21 mouse cellular contexts compared by ENCODE assay signal in genomic region chr1:69542546-69542945, GRCm38 (mm10).
A peak's percentile ranks its signal among the peaks of the same experiment; 100 is the strongest.
DNase-seq lines count a peak whose midpoint lies in the region; ATAC-seq and TF ChIP-seq lines count a peak whose summit lies in the region.
"Had no signal": no experiment of that assay in that cellular context is flagged by ENCODE, and none has a peak within 500 bp of the region (broad histone marks: within the 10 kb centered on the region; RNA-seq: fewer than 3 reads in every experiment).

No protein-coding gene starts in this region.

- no peaks in the 10 kb centered on the region for H3K27me3 ChIP-seq in MEL (ENCODE audit: control insufficient read depth in 1 of 2, insufficient read depth in 2 of 2, low read length in 2 of 2)
- H3K27me3 ChIP-seq in liver, embryonic 15.5 days = no peaks in the 10 kb centered on the region
- H3K27me3 ChIP-seq: embryonic facial prominence, embryonic 13.5 days; heart, embryonic 15.5 days had no signal

- TF ChIP-seq CTCF in MEL (IDR thresholded peaks at IDR 0.05 in 2 of 3, conservative IDR thresholded peaks at IDR 0.05 in 1 of 3; ENCODE audit: control insufficient read depth in 1 of 3, insufficient read depth in 1 of 3, low read depth in 2 of 3, low read length in 3 of 3, poor library complexity in 1 of 3, severe bottlenecking in 1 of 3) = no peak

- intact Hi-C loops in gastrocnemius, postnatal 14 days (cut with DNase I; ENCODE audit: low total_unique reads) = no loop called here

- no peak for TF ChIP-seq POLR2A in MEL (IDR thresholded peaks at IDR 0.05; ENCODE audit: control insufficient read depth in 1 of 2, insufficient read depth in 1 of 2, low read depth in 1 of 2, low read length in 2 of 2, poor library complexity in 1 of 2)

- no peak overlapping the region for H3K4me2 ChIP-seq in liver, embryonic 15.5 days
- H3K4me2 ChIP-seq: embryonic facial prominence, embryonic 13.5 days; heart, embryonic 11.5 days; heart, embryonic 15.5 days; hindbrain, embryonic 14.5 days had no signal

- H3K4me3 ChIP-seq in MEL (ENCODE audit: control insufficient read depth in 1 of 2, insufficient read depth in 1 of 2, low read depth in 2 of 2, low read length in 2 of 2) = no peak overlapping the region
- no peak overlapping the region for H3K4me3 ChIP-seq in liver, embryonic 15.5 days (replicated peaks)
- H3K4me3 ChIP-seq: embryonic facial prominence, embryonic 13.5 days; forebrain, embryonic 10.5 days; heart, adult 2 months; heart, embryonic 15.5 days; hindbrain, embryonic 10.5 days had no signal

- H3K79me2 ChIP-seq in MEL (ENCODE audit: control insufficient read depth, insufficient read depth, low read length, poor library complexity) = no peaks in the 10 kb centered on the region

- TF ChIP-seq RAD21 in MEL (IDR thresholded peaks at IDR 0.05; ENCODE audit: low read depth, low read length) = no peak

- peak; percentile 47 for DNase-seq in MEL (ENCODE audit: low read depth, low spot score)
- peak; percentile 66 for DNase-seq in induced T-regulatory cell, adult 2 months (ENCODE audit: low read depth)
- no peak for DNase-seq in urinary bladder, postnatal 14 days (ENCODE audit: low spot score)
- DNase-seq in cerebellum, adult 11-12 months = no peak
- no peak for DNase-seq in gastrocnemius, postnatal 14 days
- DNase-seq: adrenal gland, postnatal 10 days; cerebellum, adult 11 months; cerebellum, adult 9-10 months; cerebellum, postnatal 25 days; gastrocnemius, postnatal 10 days; heart, adult 2 months had no signal

- H3K4me1 ChIP-seq in MEL (ENCODE audit: control insufficient read depth in 1 of 2, insufficient read depth in 2 of 2, low read length in 2 of 2) = peaks cover 34% of the 10 kb centered on the region in 2 experiments
- H3K4me1 ChIP-seq in liver, embryonic 15.5 days (replicated peaks) = peaks cover 44% of the 10 kb centered on the region
- H3K4me1 ChIP-seq: embryonic facial prominence, embryonic 13.5 days had no signal

- WGBS in liver, embryonic 15.5 days (ENCODE audit: insufficient replicate concordance) = 43% methylated on average over 3 of the region's 3 CpGs

- peak; percentile 90 to 91 for TF ChIP-seq EP300 in MEL (IDR thresholded peaks at IDR 0.05; ENCODE audit: low read depth in 1 of 2, low read length in 2 of 2)

- H3K9ac ChIP-seq in MEL (ENCODE audit: control insufficient read depth, low read depth, low read length, poor library complexity, severe bottlenecking) = no peak overlapping the region
- H3K9ac ChIP-seq in liver, embryonic 15.5 days = no peak overlapping the region
- H3K9ac ChIP-seq: embryonic facial prominence, embryonic 13.5 days; heart, embryonic 15.5 days; hindbrain, embryonic 14.5 days had no signal

- no peaks in the 10 kb centered on the region for H3K9me3 ChIP-seq in MEL (replicated peaks; ENCODE audit: insufficient read depth, low read length)
- H3K9me3 ChIP-seq in liver, embryonic 15.5 days (replicated peaks) = no peaks in the 10 kb centered on the region
- H3K9me3 ChIP-seq: embryonic facial prominence, embryonic 13.5 days; forebrain, embryonic 10.5 days; heart, embryonic 15.5 days; hindbrain, embryonic 10.5 days had no signal

- peak; percentile 69 for ATAC-seq in liver, embryonic 15.5 days (ENCODE audit: insufficient read depth)
- 0 out of 2 replicates have a peak, but pooled peaks have one; percentile 12 for ATAC-seq in megakaryocyte-erythroid progenitor cell, adult 5-6 weeks (replicated peaks; ENCODE audit: low FRiP score, low TSS enrichment, poor library complexity, severe bottlenecking)
- ATAC-seq: forebrain, embryonic 14.5 days; intestine, embryonic 16.5 days had no signal

- peaks cover 0 to 51% of the 10 kb centered on the region in 2 experiments; a peak in 2 of 4 replicates for H3K36me3 ChIP-seq in MEL (ENCODE audit: control insufficient read depth in 1 of 2, insufficient read depth in 2 of 2, low read length in 2 of 2)
- H3K36me3 ChIP-seq in liver, embryonic 15.5 days (replicated peaks) = no peaks in the 10 kb centered on the region
- H3K36me3 ChIP-seq: heart, embryonic 15.5 days; hindbrain, embryonic 10.5 days had no signal

- peak overlapping the region; percentile 67 for H3K27ac ChIP-seq in MEL (ENCODE audit: control insufficient read depth, low read depth, low read length)
- peak overlapping the region; percentile 42 for H3K27ac ChIP-seq in liver, embryonic 15.5 days (replicated peaks)
- H3K27ac ChIP-seq: embryonic facial prominence, embryonic 13.5 days; forebrain, embryonic 10.5 days; heart, adult 2 months; heart, embryonic 15.5 days; hindbrain, embryonic 10.5 days; hindbrain, embryonic 14.5 days had no signal

TF ChIP-seq in MEL, 35 proteins besides CTCF, POLR2A, EP300 and RAD21:
- TF ChIP-seq KAT2A (conservative IDR thresholded peaks at IDR 0.05; ENCODE audit: low read depth, low read length) (no peak), TAL1 (IDR thresholded peaks at IDR 0.05; ENCODE audit: low read length) (peak; percentile 28; the same call in 1 of the 2 replicates), BHLHE40 (IDR thresholded peaks at IDR 0.05; ENCODE audit: borderline replicate concordance, low read depth, low read length) (peak; percentile 51; the same call in 1 of the 2 replicates), POLR2AphosphoS2 (IDR thresholded peaks at IDR 0.05; ENCODE audit: low read length) (no peak), NRF1 (IDR thresholded peaks at IDR 0.05; ENCODE audit: insufficient read depth, low read depth, low read length, poor library complexity, severe bottlenecking) (no peak), ZKSCAN1 (IDR thresholded peaks at IDR 0.05; ENCODE audit: low read depth, low read length) (no peak), USF2 (IDR thresholded peaks at IDR 0.05; ENCODE audit: borderline replicate concordance in 1 of 2, insufficient read depth in 1 of 2, low read depth in 1 of 2, low read length in 2 of 2) (no peak), ETS1 (IDR thresholded peaks at IDR 0.05; ENCODE audit: low read depth, low read length) (peak; percentile 89), TCF12 (IDR thresholded peaks at IDR 0.05; ENCODE audit: low read depth, low read length) (peak; percentile 92), POLR2AphosphoS5 (IDR thresholded peaks at IDR 0.05; ENCODE audit: borderline replicate concordance, low read depth, low read length) (no peak), MYB (IDR thresholded peaks at IDR 0.05; ENCODE audit: low read depth, low read length) (no peak), TBP (IDR thresholded peaks at IDR 0.05; ENCODE audit: low read depth, low read length) (no peak), MXI1 (IDR thresholded peaks at IDR 0.05; ENCODE audit: low read depth, low read length) (no peak), GATA1 (IDR thresholded peaks at IDR 0.05; ENCODE audit: low read depth, low read length) (peak; percentile 89), ELF1 (IDR thresholded peaks at IDR 0.05; ENCODE audit: low read depth, low read length) (no peak), MAFK (IDR thresholded peaks at IDR 0.05; ENCODE audit: borderline replicate concordance, low read depth, low read length) (no peak), SIN3A (IDR thresholded peaks at IDR 0.05; ENCODE audit: low read length) (peak; percentile 71), MYC (IDR thresholded peaks at IDR 0.05; ENCODE audit: low read depth, low read length) (no peak), MEF2A (IDR thresholded peaks at IDR 0.05; ENCODE audit: extremely low read depth, insufficient replicate concordance, low read depth, low read length, poor library complexity, severe bottlenecking) (peak; percentile 68; the same call in 1 of the 2 replicates), HCFC1 (IDR thresholded peaks at IDR 0.05; ENCODE audit: low read depth, low read length) (no peak), ZMIZ1 (IDR thresholded peaks at IDR 0.05; ENCODE audit: low read depth, low read length) (no peak), MAZ (IDR thresholded peaks at IDR 0.05; ENCODE audit: low read depth, low read length) (no peak), ZC3H11A (IDR thresholded peaks at IDR 0.05; ENCODE audit: low read depth, low read length) (no peak), MAX (IDR thresholded peaks at IDR 0.05; ENCODE audit: low read length) (no peak), E2F4 (IDR thresholded peaks at IDR 0.05; ENCODE audit: borderline replicate concordance, low read depth, low read length) (no peak), ZNF384 (IDR thresholded peaks at IDR 0.05; ENCODE audit: low read depth, low read length) (no peak), SMC3 (IDR thresholded peaks at IDR 0.05; ENCODE audit: low read depth, low read length) (no peak), RCOR1 (IDR thresholded peaks at IDR 0.05; ENCODE audit: low read depth, low read length) (peak; percentile 79), USF1 (IDR thresholded peaks at IDR 0.05; ENCODE audit: low read depth, low read length) (no peak; the same call in 1 of the 2 replicates), GABPA (IDR thresholded peaks at IDR 0.05; ENCODE audit: low read depth, low read length) (no peak), JUND (IDR thresholded peaks at IDR 0.05; ENCODE audit: low read depth, low read length) (no peak), CHD1 (IDR thresholded peaks at IDR 0.05; ENCODE audit: low read depth, low read length) (no peak), UBTF (IDR thresholded peaks at IDR 0.05; ENCODE audit: borderline replicate concordance, insufficient read depth, low read depth, low read length) (no peak), CHD2 (IDR thresholded peaks at IDR 0.05; ENCODE audit: low read length) (no peak), NELFE (IDR thresholded peaks at IDR 0.05; ENCODE audit: low read depth, low read length) (no peak)

Comparison
In these comparisons a context has a peak if more than half of its experiments do, and no peak if none do; other contexts are left out.
1. DNase-seq: peak in MEL (single experiment) and induced T-regulatory cell, adult 2 months (single experiment); none in urinary bladder, postnatal 14 days (single experiment), cerebellum, adult 11-12 months (single experiment) and gastrocnemius, postnatal 14 days (single experiment).